Mouse (Mus musculus): Measurements from ENCODE around the gene Trim26. TPM values are rescaled to one million over a fixed set of nuclear protein-coding genes. Genes with fewer than 3 reads are reported as not detected.
A peak's percentile ranks its signal among the peaks of the same experiment; 100 is the strongest.

The Trim26 gene
- polyA plus RNA-seq, 1 experiment from 2014 or later: 45.9 TPM

- Histone ChIP-seq H3K4me3 (replicated peaks) (no peak overlapping the region), H3K9me3 (replicated peaks) (no peaks in the 10 kb centered on the region), H3K36me3 (peaks cover 90% of the 10 kb centered on the region), H3K27ac (no peak overlapping the region), H3K27me3 (no peaks in the 10 kb centered on the region), H3K9ac (no peak overlapping the region), H3K4me2 (no peak overlapping the region), H3K4me1 (no peaks in the 10 kb centered on the region)
- WGBS: 95% methylated on average over 3 of the region's 3 CpGs
- no peak for ATAC-seq (replicated peaks; ENCODE audit: low FRiP score)
Measured at GRCm38 (mm10) chr17:36855484-36855883, 18.6 kb downstream of the Trim26 start.

- H3K4me1 ChIP-seq: no peaks in the 10 kb centered on the region
- WGBS: 96% methylated on average over 4 of the region's 4 CpGs
- H3K4me2 ChIP-seq: no peak overlapping the region
- no peak for ATAC-seq (replicated peaks; ENCODE audit: low FRiP score)
- no peaks in the 10 kb centered on the region for H3K27me3 ChIP-seq
- H3K36me3 ChIP-seq: peaks cover 82% of the 10 kb centered on the region
- no peak overlapping the region for H3K4me3 ChIP-seq (replicated peaks)
- H3K9ac ChIP-seq: no peak overlapping the region
- H3K27ac ChIP-seq: no peak overlapping the region
- H3K9me3 ChIP-seq (replicated peaks): no peaks in the 10 kb centered on the region
Measured at GRCm38 (mm10) chr17:36856236-36856635, 19.3 kb downstream of the Trim26 start.

- H3K36me3 ChIP-seq: peaks cover 64% of the 10 kb centered on the region
- no peaks in the 10 kb centered on the region for H3K4me1 ChIP-seq
- H3K9me3 ChIP-seq (replicated peaks): no peaks in the 10 kb centered on the region
- WGBS: 88% methylated on average over 3 of the region's 3 CpGs
- H3K4me3 ChIP-seq (replicated peaks): no peak overlapping the region
- ATAC-seq (replicated peaks; ENCODE audit: low FRiP score): no peak
- no peak overlapping the region for H3K9ac ChIP-seq
- no peaks in the 10 kb centered on the region for H3K27me3 ChIP-seq
- H3K27ac ChIP-seq: no peak overlapping the region
- H3K4me2 ChIP-seq: no peak overlapping the region
Measured at GRCm38 (mm10) chr17:36858181-36858580, 21.2 kb downstream of the Trim26 start.

GRCm38 (mm10) chr17:36861680-36862079 is 24.7 kb downstream of the Trim26 start:
- Histone ChIP-seq H3K36me3 (peaks cover 29% of the 10 kb centered on the region), H3K4me2 (no peak overlapping the region), H3K9ac (no peak overlapping the region), H3K27me3 (peaks cover 24% of the 10 kb centered on the region), H3K4me3 (replicated peaks) (no peak overlapping the region), H3K9me3 (replicated peaks) (no peaks in the 10 kb centered on the region), H3K4me1 (peaks cover under 1% of the 10 kb centered on the region; the same call in 1 of the 2 replicates), H3K27ac (no peak overlapping the region)
- 43% methylated on average over 2 of the region's 2 CpGs for WGBS
- no peak for ATAC-seq (replicated peaks; ENCODE audit: low FRiP score)

- Histone ChIP-seq H3K4me1 (peaks cover 7% of the 10 kb centered on the region; the same call in 1 of the 2 replicates), H3K27ac (no peak within 1 kb of the TSS), H3K9me3 (replicated peaks) (no peaks in the 10 kb centered on the region), H3K4me3 (replicated peaks) (peak within 1 kb of the TSS; percentile 18), H3K36me3 (no peaks in the 10 kb centered on the region), H3K27me3 (peaks cover 46% of the 10 kb centered on the region), H3K9ac (no peak within 1 kb of the TSS), H3K4me2 (peak within 1 kb of the TSS; percentile 47)
- no peak; the same call in 1 of the 2 replicates for ATAC-seq (replicated peaks; ENCODE audit: low FRiP score)
- 11% methylated on average over 29 of the region's 29 CpGs for WGBS
Measured at GRCm38 (mm10) chr17:36866719-36867527, 30.0 kb downstream of the Trim26 start, which contains the start of gene Trim15. Gene Trim15, minus strand, starts transcription at chr17:36867210.

- 86% methylated on average over 2 of the region's 2 CpGs for WGBS
Measured at GRCm38 (mm10) chr17:36868836-36869235, 31.9 kb downstream of the Trim26 start.

GRCm38 (mm10) chr17:36869284-36869954 is 32.5 kb downstream of the Trim26 start, which contains the start of gene Trim10:
Gene Trim10, plus strand, starts transcription at chr17:36869574.
- ATAC-seq (replicated peaks; ENCODE audit: low FRiP score): peak; percentile 84
- peaks cover 7% of the 10 kb centered on the region; the same call in 1 of the 2 replicates for H3K4me1 ChIP-seq
- H3K27me3 ChIP-seq: peaks cover 44% of the 10 kb centered on the region
- H3K9me3 ChIP-seq (replicated peaks): no peaks in the 10 kb centered on the region
- no peak within 1 kb of the TSS for H3K27ac ChIP-seq
- WGBS: 80% methylated on average over 4 of the region's 4 CpGs
- H3K36me3 ChIP-seq: no peaks in the 10 kb centered on the region
- no peak within 1 kb of the TSS for H3K9ac ChIP-seq
- H3K4me3 ChIP-seq (replicated peaks): no peak within 1 kb of the TSS
- H3K4me2 ChIP-seq: no peak within 1 kb of the TSS

More at GRCm38 (mm10) chr17:36868836-36869235, 31.9 kb downstream of the Trim26 start:
- H3K36me3 ChIP-seq: no peaks in the 10 kb centered on the region
- H3K4me1 ChIP-seq: peaks cover 7% of the 10 kb centered on the region; the same call in 1 of the 2 replicates
- no peak overlapping the region for H3K4me3 ChIP-seq (replicated peaks)
- no peak overlapping the region for H3K9ac ChIP-seq
- H3K27ac ChIP-seq: no peak overlapping the region
- peaks cover 46% of the 10 kb centered on the region for H3K27me3 ChIP-seq
- H3K9me3 ChIP-seq (replicated peaks): no peaks in the 10 kb centered on the region
- no peak overlapping the region for H3K4me2 ChIP-seq
- no peak for ATAC-seq (replicated peaks; ENCODE audit: low FRiP score)

GRCm38 (mm10) chr17:36869955-36870810 is 33.2 kb downstream of the Trim26 start:
- H3K9me3 ChIP-seq (replicated peaks): no peaks in the 10 kb centered on the region
- peaks cover 7% of the 10 kb centered on the region; the same call in 1 of the 2 replicates for H3K4me1 ChIP-seq
- H3K27me3 ChIP-seq: peaks cover 37% of the 10 kb centered on the region
- no peak overlapping the region for H3K4me2 ChIP-seq
- H3K27ac ChIP-seq: no peak overlapping the region
- no peak overlapping the region for H3K4me3 ChIP-seq (replicated peaks)
- no peak; the same call in 1 of the 2 replicates for ATAC-seq (replicated peaks; ENCODE audit: low FRiP score)
- H3K36me3 ChIP-seq: no peaks in the 10 kb centered on the region
- WGBS: 76% methylated on average over 25 of the region's 25 CpGs
- no peak overlapping the region for H3K9ac ChIP-seq

- Histone ChIP-seq H3K9me3 (replicated peaks) (no peaks in the 10 kb centered on the region), H3K4me1 (no peaks in the 10 kb centered on the region), H3K4me2 (no peak overlapping the region), H3K4me3 (replicated peaks) (no peak overlapping the region), H3K27ac (no peak overlapping the region), H3K9ac (no peak overlapping the region), H3K27me3 (0 out of 2 replicates have a peak, but pooled peaks cover 2% of the 10 kb centered on the region), H3K36me3 (no peaks in the 10 kb centered on the region)
- ATAC-seq (replicated peaks; ENCODE audit: low FRiP score): no peak
- 43% methylated on average over 4 of the region's 4 CpGs for WGBS
Measured at GRCm38 (mm10) chr17:36874636-36875035, 37.7 kb downstream of the Trim26 start.

- Histone ChIP-seq H3K36me3 (no peaks in the 10 kb centered on the region), H3K4me2 (no peak overlapping the region), H3K4me3 (replicated peaks) (no peak overlapping the region), H3K27ac (no peak overlapping the region), H3K9me3 (replicated peaks) (no peaks in the 10 kb centered on the region), H3K9ac (no peak overlapping the region), H3K4me1 (no peaks in the 10 kb centered on the region), H3K27me3 (no peaks in the 10 kb centered on the region)
- WGBS: 67% methylated on average over 2 of the region's 2 CpGs
- ATAC-seq (replicated peaks; ENCODE audit: low FRiP score): no peak
Measured at GRCm38 (mm10) chr17:36883350-36883749, 46.4 kb downstream of the Trim26 start.

GRCm38 (mm10) chr17:36885132-36885790 is 48.3 kb downstream of the Trim26 start:
- Histone ChIP-seq H3K9me3 (replicated peaks) (no peaks in the 10 kb centered on the region), H3K27ac (no peak overlapping the region), H3K27me3 (peaks cover 8% of the 10 kb centered on the region), H3K36me3 (no peaks in the 10 kb centered on the region), H3K4me2 (no peak overlapping the region), H3K9ac (no peak overlapping the region), H3K4me1 (no peaks in the 10 kb centered on the region), H3K4me3 (replicated peaks) (no peak overlapping the region)
- ATAC-seq (replicated peaks; ENCODE audit: low FRiP score): no peak
- 91% methylated on average over 12 of the region's 12 CpGs for WGBS

Data from kidney, embryonic 15.5 days (tissue).